Mouse (Mus musculus) spleen, adult 12 weeks (tissue): ENCODE measurements around the gene Olfr70.

ENCODE experiments used
- DNase-seq: peaks from one replicate; pipeline ENCODE4 v3.0.0; 2022; ENCODE audit warnings: low spot score

The Olfr70 gene

DNA sequence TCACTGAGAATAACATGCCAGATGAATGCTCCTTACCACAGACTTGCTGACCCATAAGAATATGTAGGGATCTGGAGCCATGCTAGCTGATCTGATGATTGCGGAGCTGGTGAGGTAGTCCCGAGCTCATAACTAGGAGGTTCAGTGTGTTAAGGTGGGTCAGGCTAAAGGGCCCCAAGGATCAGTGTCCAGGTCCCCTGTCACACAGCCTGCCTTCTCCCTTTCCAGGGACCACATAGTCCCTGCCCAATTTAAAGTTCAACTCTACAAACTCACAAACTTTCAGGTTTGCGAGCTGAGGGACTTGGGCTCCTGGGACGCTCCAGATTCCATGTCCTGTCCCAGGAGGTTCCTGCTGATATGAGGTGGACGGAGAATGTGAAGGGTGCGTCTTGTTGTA, at the start of gene Olfr70:
TSS of gene Olfr70 (minus strand) at position 101 of the 400 bp plus-strand sequence.
- no peak for DNase-seq

DNA sequence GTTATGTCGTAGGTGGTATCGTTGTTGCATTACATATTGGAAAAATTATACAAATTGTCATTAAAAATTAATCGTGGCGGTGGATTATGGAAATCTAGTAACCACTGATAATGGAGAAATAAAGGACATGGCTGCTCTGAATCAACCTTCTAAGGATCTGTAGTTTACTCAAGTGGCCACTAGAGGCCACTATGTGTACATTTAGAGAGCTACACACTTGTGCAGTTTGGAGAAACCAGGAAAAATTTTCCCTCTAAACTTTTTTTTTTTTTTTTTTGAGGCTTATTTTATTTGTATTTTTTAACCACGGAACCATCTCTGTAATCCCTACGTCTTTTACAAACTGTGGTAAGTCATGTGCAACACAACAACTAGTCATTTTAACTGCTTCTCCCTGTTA, 44.6 kb upstream of the Olfr70 start:
- DNase-seq, result no peak

GRCm38 (mm10) chr4:43743099-43743498, 42.5 kb upstream of the Olfr70 start:
- no peak for DNase-seq

- no peak for DNase-seq
Measured at GRCm38 (mm10) chr4:43742637-43743036, 42.0 kb upstream of the Olfr70 start.

DNA sequence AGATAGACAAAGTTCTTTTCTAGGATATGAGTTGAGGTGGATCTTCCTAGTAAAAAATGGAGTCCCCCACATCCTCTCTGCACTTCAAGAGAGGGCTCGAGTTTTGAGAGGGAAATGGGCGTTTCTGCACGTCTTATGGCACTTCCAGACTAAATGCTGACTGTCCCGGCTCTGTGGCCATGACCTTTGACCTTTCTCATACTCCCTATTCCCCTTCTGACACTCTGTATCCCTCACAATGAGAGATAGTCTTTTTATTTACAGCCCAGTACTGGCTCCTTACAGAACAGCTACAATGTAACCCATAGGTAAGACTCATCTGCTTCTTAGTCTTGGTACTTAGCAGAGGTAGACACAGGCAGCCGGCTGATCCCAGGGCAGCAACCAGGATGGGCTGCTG, 40.9 kb upstream of the Olfr70 start:
- no peak for DNase-seq

DNA sequence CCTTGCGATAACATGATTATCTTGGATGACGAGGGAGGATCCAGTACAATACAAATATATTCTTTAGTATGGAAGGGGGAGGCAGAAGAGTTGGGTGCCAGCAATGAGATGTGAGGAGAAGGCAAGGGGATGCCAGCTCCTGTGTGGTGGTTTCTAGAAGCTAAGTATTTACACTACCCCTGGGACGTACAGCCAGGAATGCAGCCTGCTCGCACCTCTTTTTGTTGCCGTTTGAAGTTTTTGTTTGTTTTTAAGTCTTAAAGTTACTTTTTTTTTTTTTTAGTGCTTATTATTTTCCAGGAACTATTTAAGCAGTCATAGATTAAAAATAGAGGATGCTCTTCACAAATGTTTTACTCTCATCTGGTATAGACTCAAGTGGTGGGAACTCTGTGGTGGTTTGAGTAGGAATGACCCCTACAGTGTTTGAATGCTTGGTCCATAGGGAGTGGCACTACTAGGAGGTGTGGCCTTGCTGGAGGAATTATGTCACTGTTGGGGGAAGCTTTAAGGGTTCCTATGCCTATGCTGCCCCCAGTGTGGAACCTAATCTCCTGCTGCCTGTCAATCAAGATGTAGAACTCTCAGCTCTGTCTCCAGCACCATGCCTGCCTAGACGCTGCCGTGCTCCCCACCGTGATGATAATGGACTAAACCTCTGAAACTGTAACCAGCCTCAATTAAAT, 38.5 kb upstream of the Olfr70 start:
- DNase-seq, result no peak

DNA sequence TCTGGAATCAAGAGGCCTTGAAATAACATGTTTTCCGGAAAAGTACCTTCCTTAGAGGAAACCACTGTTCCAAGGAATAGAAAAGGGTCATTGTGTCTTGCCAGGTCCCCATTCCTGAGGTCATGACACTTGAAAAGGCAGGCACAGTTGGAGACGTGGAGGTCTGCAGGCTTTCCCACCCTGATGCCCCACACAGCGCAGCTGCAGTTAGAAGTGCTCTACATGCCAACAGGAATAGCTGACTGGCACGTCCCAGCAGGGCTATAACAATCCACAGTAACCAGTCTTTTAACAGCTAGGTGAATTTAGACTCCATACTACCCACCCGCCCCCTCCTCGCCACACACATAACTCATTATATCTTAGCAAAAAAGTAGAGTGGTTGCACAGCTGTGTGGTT, 36.5 kb upstream of the Olfr70 start:
- DNase-seq, result no peak

DNA sequence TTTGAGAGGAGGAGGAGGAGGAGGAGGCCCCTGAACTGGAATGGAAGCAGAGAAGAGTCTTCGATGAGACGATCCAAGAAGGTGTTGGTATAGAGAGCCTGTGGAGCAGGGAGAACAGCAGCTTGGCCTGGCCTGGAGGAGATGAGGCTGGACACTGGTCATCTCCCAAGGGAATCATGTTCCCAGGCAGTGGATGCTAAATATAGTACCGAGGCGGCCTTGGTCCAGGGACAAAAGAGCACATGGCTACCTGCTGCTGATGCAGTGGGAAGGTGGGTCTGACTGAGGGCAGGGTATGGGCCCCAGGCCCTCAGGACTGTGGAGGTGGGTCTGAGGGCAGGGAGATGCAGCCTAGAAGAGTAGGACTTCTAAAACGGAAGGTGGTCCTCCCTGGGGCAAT, 32.6 kb upstream of the Olfr70 start:
- DNase-seq, result no peak

- DNase-seq, result no peak
Measured at GRCm38 (mm10) chr4:43732171-43732570, 31.6 kb upstream of the Olfr70 start.

DNA sequence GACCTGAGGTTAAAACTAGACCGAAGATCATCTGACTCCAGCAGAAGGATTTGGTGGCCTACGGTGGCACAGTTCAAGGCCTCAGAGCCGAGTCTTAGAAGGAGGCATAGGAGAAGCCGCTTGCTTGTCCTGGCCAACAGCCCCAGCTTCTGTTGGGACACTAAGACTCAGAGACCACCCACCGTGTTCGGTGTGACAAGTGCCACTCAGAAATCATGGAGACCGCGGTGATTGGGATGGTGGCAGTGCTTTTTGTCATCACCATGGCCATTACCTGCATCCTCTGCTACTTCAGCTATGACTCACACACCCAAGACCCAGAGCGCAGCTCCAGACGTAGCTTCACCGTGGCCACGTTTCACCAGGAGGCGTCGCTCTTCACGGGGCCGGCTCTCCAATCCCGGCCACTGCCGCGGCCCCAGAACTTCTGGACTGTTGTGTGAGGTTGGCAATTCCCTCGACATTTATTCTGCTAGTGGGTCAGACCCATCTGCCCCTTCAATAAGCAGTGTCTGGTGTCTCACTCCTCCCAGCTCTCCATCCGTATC, 30.2 kb upstream of the Olfr70 start:
- DNase-seq, result no peak

GRCm38 (mm10) chr4:43729794-43730550, 29.4 kb upstream of the Olfr70 start, which contains the start of gene Spaar:
Gene Spaar, plus strand, starts transcription at chr4:43730034.
- no peak for DNase-seq

DNA sequence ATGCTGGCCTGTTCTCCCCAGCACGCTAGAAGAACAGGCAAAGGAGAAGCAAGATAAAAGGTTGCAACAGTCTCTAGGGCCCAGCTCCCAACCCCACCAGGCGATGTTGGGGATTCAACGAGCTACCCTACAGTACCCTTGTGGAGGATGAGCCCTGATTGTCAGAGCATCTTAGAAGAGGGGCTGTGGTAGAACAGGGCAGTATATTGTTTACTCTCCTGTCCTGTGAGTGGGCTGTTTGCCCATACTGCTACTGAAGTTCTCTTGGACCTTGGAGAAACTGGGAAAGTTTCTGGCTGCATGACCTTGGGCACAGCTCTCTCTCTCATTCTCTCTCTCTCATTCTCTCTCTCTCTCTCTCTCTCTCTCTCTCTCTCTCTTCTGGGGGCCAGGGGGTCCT, 28.5 kb upstream of the Olfr70 start:
- no peak for DNase-seq

DNA sequence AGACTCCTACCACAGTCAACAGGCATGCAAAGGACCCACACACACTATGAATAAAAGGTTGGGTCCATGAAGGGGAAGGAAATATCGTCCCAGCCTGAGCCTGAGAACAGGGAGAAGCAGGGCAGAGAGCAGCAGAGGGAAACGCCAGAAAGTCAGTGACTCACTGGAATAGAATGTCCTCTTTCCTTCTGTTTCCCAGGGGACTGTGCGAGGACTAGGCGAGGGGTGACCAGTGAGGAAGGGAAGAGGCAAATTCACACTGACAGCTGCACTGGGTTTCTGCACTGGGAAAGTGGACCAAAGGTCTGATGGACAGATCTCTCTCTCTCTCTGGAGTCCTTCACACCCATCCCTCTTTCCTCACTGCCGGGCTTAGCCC, 28.0 kb upstream of the Olfr70 start:
- DNase-seq, result no peak

GRCm38 (mm10) chr4:43727718-43728575, 27.3 kb upstream of the Olfr70 start:
- DNase-seq, result no peak

- DNase-seq, result no peak
Measured at GRCm38 (mm10) chr4:43726995-43727394, 26.4 kb upstream of the Olfr70 start, which contains the start of gene Hrct1. Gene Hrct1, plus strand, starts transcription at chr4:43727188.

DNA sequence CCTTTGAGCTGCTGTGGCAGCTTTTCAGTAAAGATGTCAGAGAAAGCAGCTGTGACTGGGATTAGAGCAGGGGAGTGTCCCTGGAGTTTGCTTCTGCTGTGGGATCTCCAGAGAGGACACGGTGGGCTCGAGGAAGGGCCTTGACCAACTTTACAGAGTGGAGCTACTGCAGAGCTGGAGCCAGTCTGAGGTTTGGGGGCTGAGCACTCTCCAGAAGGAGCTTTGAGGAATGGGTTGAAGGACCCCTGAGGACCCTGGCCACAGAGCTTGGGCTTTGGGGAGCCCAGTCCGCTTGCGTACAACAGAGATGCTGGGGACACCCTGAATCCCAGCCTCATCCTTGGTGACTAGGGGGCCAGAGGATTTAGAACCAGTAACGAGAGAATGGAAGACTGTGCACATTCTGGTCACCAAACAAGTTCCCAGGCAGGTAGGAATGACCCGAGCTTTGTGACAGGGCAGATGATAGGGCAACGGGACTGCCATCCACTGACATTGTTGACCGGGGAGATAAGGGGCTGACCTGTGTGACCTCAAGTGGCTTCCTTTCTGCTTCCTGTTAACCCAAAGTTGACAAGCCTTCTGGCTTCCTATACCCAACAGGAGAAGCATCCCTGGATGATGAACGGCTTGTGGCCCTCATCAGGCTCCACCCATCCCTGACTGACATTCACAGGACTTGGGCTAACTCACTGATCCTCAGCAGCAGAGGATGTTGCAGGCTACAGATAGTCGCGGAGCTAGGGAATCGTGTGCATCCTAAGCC, 25.8 kb upstream of the Olfr70 start:
- no peak for DNase-seq

DNA sequence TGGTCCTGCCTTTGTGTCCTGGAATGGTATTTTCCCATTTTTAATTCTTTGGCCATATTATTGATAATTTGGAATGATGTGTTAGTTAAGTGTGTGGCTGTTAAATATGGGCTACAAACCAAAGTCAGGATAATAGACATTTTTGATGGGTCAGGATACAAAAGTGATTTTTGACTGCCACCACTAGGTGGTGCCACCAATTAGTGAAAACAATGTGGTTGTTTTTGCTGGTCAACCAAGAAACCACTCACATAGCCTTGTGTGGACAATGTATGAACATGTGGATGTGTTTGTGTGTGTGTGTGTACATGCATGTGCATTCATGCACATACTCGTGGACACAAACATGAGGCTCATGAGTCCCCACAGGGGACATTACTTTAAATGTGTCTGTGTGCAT, 24.2 kb upstream of the Olfr70 start:
- DNase-seq, result no peak

- DNase-seq, result no peak
Measured at GRCm38 (mm10) chr4:43722191-43722590, 21.6 kb upstream of the Olfr70 start.

DNA sequence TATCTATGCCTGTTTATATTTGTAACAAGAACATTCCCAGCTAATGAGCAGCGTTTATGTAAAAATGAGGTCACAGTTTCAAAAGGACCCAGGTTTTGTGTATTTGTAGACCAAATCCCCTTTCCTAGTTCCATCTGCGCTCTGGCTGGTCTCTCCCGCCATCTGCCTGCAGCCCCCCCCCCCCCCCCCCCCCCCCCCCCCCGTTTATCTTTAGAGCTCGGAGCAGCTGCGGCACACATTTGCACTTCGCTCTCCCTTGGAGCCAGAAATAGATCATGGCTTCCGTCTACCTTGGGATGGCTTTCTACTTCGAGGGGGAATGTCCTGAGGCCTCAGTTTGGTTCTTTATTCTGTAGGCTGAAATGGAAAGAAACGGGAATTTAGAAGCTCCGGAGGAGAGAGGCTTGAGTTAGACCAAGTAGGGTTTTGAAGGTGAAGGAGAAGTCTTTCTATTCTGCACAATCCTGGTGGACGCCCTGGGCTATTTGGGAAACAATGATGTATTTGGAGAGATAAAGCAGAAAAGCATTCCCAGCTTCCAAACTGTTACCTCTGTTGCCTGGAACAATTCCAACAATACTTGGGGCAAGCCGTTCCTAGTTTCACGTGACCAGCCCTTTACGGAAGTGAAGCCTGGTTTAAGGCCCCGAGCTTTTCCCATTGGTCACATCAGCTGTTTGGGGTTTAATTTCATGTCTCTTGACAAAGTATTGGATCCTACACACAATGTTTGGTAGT, 20.1 kb upstream of the Olfr70 start:
- DNase-seq, result no peak

DNA sequence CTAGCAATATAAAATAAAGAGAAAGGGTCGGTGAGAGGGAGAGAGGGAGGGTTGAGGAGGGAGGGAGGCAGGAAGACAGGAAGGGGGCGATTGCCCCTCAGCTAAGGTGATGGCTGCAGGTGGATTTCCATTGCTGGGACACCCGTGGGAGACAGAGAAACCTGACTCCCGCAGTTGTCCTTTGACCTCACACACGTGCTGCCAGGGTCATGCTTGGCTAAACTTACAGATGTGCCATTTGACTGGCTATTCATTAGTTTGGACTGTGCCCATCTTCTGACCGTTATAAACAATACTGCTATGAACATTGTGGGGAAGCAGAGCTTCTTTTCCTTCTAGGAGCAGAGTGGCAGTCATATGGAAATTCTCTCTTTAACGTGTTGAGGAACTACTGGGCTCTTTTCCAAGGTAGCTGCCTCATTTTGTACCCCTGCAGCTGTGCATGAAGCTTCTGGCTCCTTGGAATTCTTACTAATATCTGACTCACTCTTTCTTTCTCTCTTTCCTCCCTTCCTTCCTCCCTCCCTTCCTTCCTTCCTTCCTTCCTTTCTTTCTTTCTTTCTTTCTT, 13.1 kb upstream of the Olfr70 start:
- no peak for DNase-seq

DNA sequence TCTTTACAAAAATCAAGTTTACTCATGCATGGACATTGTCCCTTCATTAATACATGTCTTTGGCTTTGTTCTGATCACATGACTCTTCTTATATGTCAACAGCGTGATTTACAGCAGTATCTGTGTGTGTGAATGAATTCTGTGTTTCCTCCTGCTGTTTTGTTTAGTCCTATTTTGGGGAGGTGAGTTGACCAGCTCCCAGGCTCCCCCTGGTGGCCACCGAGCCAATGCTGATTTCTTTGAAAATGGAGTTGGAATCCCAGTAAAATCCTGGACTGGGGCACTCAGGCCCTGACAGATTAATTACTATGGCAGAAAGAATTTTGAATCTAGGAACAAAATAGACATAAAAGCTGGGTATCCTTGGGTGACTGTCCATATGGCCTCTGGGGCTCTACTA, 11.2 kb upstream of the Olfr70 start:
- DNase-seq, result peak; percentile 57
